Mouse (Mus musculus) midbrain, embryonic 11.5 days (tissue): ENCODE measurements around the gene Slc35d3. TPM values are rescaled to one million over a fixed set of nuclear protein-coding genes. Genes with fewer than 3 reads are reported as not detected.

Source experiments
- ATAC-seq: fragments of 200-750 bp; cut with Nextera tagmentation; 2 replicates; pipeline ENCODE4 v1.8.0; 2017; ENCODE audit warnings: moderate TSS enrichment, moderate library complexity; ENCODE audit not compliant: low FRiP score
- DNase-seq: peaks from one replicate; pipeline ENCODE4 v3.0.0; 2015; ENCODE audit warnings: low spot score; ENCODE audit errors: missing footprints
- H3K27ac ChIP-seq: fragments of 300-500 bp; sonication (generic); 2 replicates; pipeline ENCODE4 v1.5.1; 2014; ENCODE audit warnings: low read depth, low read length
- H3K27me3 ChIP-seq: fragments of 300-500 bp; sonication (generic); 2 replicates; pipeline ENCODE4 v1.6.1; 2014; ENCODE audit warnings: mild to moderate bottlenecking, low read length, moderate library complexity, mixed read lengths; ENCODE audit not compliant: control insufficient read depth, insufficient read depth
- H3K36me3 ChIP-seq: fragments of 300-500 bp; sonication (generic); 2 replicates; pipeline ENCODE4 v1.6.1; 2014; ENCODE audit warnings: mild to moderate bottlenecking, low read length, moderate library complexity, mixed read lengths; ENCODE audit not compliant: control insufficient read depth, insufficient read depth
- H3K4me1 ChIP-seq: fragments of 300-500 bp; sonication (generic); 2 replicates; pipeline ENCODE4 v1.6.1; 2014; ENCODE audit warnings: low read length; ENCODE audit not compliant: control insufficient read depth, insufficient read depth
- H3K4me2 ChIP-seq: fragments of 300-500 bp; sonication (generic); 2 replicates; pipeline ENCODE4 v1.6.1; 2014; ENCODE audit warnings: mild to moderate bottlenecking, moderate library complexity
- H3K4me3 ChIP-seq: fragments of 300-500 bp; sonication (generic); 2 replicates; pipeline ENCODE4 v1.5.1; 2014; ENCODE audit warnings: low read depth, low read length
- H3K9ac ChIP-seq: fragments of 300-500 bp; sonication (generic); 2 replicates; pipeline ENCODE4 v1.6.1; 2014; ENCODE audit warnings: low read length
- H3K9me3 ChIP-seq: fragments of 300-500 bp; sonication (generic); 2 replicates; pipeline ENCODE4 v1.6.1; 2016; ENCODE audit warnings: low read length; ENCODE audit not compliant: control insufficient read depth
- whole genome bisulfite sequencing: fragments of 180-500 bp; shearing (Covaris S2); extraction: QIAGEN DNeasy Blood & Tissue Kit; methylation state at CpG from one replicate; pipeline ENCODE4 v1.1.7; 2014; 5-methylcytosine and 5-hydroxymethylcytosine counted together
- polyA plus RNA-seq: library from polyadenylated mRNA; unstranded; fragments of >200 nt; fragmentation: Nextera tagmentation; extraction: Ambion mirVana; gene quantifications from 2 replicates; pipeline ENCODE4 v1.2.1, GENCODE M21; 2014

Slc35d3 gene
- polyA plus RNA-seq, 1 experiment from 2014 or later, result 0.63 TPM

- peaks cover 49% of the 10 kb centered on the region for H3K27me3 ChIP-seq
- WGBS, result 0% methylated on average over 32 of the region's 32 CpGs
- no peak overlapping the region for H3K27ac ChIP-seq
- no peaks in the 10 kb centered on the region for H3K36me3 ChIP-seq
- no peaks in the 10 kb centered on the region for H3K9me3 ChIP-seq
- DNase-seq (peak; percentile 95), ATAC-seq (peak; percentile 60)
- H3K4me3 ChIP-seq, result peak overlapping the region; percentile 60
- H3K9ac ChIP-seq, result peak overlapping the region; percentile 57
- peaks cover 22% of the 10 kb centered on the region for H3K4me1 ChIP-seq
- peak overlapping the region; percentile 100 for H3K4me2 ChIP-seq
These were observed 1.4 kb downstream of the Slc35d3 start for GRCm38 (mm10) chr10:19849771-19850365.

GRCm38 (mm10) chr10:19848928-19849770 lies 2.1 kb downstream of the Slc35d3 start:
- Histone ChIP-seq H3K27ac (no peak overlapping the region), H3K9ac (no peak overlapping the region), H3K4me2 (peak overlapping the region; percentile 100), H3K36me3 (no peaks in the 10 kb centered on the region), H3K27me3 (peaks cover 49% of the 10 kb centered on the region), H3K4me1 (peaks cover 22% of the 10 kb centered on the region), H3K9me3 (no peaks in the 10 kb centered on the region), H3K4me3 (peak overlapping the region; percentile 60)
- peak; percentile 85 for DNase-seq
- WGBS, result 4% methylated on average over 44 of the region's 44 CpGs
- peak; percentile 10; the same call in 1 of the 2 replicates for ATAC-seq

GRCm38 (mm10) chr10:19839836-19840235 lies 11.4 kb downstream of the Slc35d3 start:
- 94% methylated on average over 5 of the region's 5 CpGs for WGBS
- H3K36me3 ChIP-seq, result no peaks in the 10 kb centered on the region
- H3K4me2 ChIP-seq, result no peak overlapping the region
- H3K9me3 ChIP-seq, result no peaks in the 10 kb centered on the region
- H3K9ac ChIP-seq, result no peak overlapping the region
- no peak for ATAC-seq
- H3K4me3 ChIP-seq, result no peak overlapping the region
- no peaks in the 10 kb centered on the region for H3K4me1 ChIP-seq
- DNase-seq, result no peak
- no peak overlapping the region for H3K27ac ChIP-seq
- H3K27me3 ChIP-seq, result no peaks in the 10 kb centered on the region

GRCm38 (mm10) chr10:19835887-19836710 lies 15.2 kb downstream of the Slc35d3 start:
- no peak overlapping the region for H3K27ac ChIP-seq
- ATAC-seq (peak; percentile 27; the same call in 1 of the 2 replicates), DNase-seq (no peak)

GRCm38 (mm10) chr10:19834222-19834621 lies 17.0 kb downstream of the Slc35d3 start:
- DNase-seq (peak; percentile 65), ATAC-seq (no peak)
- WGBS, result 95% methylated on average over 6 of the region's 6 CpGs
- H3K27me3 ChIP-seq, result no peaks in the 10 kb centered on the region
- no peaks in the 10 kb centered on the region for H3K9me3 ChIP-seq
- H3K4me3 ChIP-seq, result no peak overlapping the region
- no peak overlapping the region for H3K4me2 ChIP-seq
- H3K9ac ChIP-seq, result no peak overlapping the region
- no peaks in the 10 kb centered on the region for H3K4me1 ChIP-seq
- no peaks in the 10 kb centered on the region for H3K36me3 ChIP-seq
- H3K27ac ChIP-seq, result no peak overlapping the region

More at GRCm38 (mm10) chr10:19835887-19836710, 15.2 kb downstream of the Slc35d3 start:
- H3K27me3 ChIP-seq, result no peaks in the 10 kb centered on the region
- no peak overlapping the region for H3K4me3 ChIP-seq
- H3K9me3 ChIP-seq, result no peaks in the 10 kb centered on the region
- 76% methylated on average over 8 of the region's 8 CpGs for WGBS
- H3K4me2 ChIP-seq, result no peak overlapping the region
- no peak overlapping the region for H3K9ac ChIP-seq
- no peaks in the 10 kb centered on the region for H3K36me3 ChIP-seq
- no peaks in the 10 kb centered on the region for H3K4me1 ChIP-seq

GRCm38 (mm10) chr10:19831072-19831849 lies 20.0 kb downstream of the Slc35d3 start:
- Histone ChIP-seq H3K36me3 (no peaks in the 10 kb centered on the region), H3K9ac (no peak overlapping the region), H3K27me3 (no peaks in the 10 kb centered on the region), H3K4me1 (no peaks in the 10 kb centered on the region), H3K4me3 (no peak overlapping the region), H3K9me3 (no peaks in the 10 kb centered on the region), H3K4me2 (no peak overlapping the region), H3K27ac (no peak overlapping the region)
- ATAC-seq (no peak), DNase-seq (no peak)
- 85% methylated on average over 5 of the region's 5 CpGs for WGBS

- WGBS, result 40% methylated on average over 3 of the region's 3 CpGs
- Histone ChIP-seq H3K9me3 (no peaks in the 10 kb centered on the region), H3K4me1 (no peaks in the 10 kb centered on the region), H3K9ac (no peak overlapping the region), H3K4me2 (no peak overlapping the region), H3K4me3 (no peak overlapping the region), H3K27ac (no peak overlapping the region), H3K36me3 (no peaks in the 10 kb centered on the region), H3K27me3 (no peaks in the 10 kb centered on the region)
- ATAC-seq (no peak), DNase-seq (no peak)
These were observed 30.3 kb downstream of the Slc35d3 start for GRCm38 (mm10) chr10:19820986-19821385.

GRCm38 (mm10) chr10:19818723-19819355 lies 32.4 kb downstream of the Slc35d3 start:
- WGBS, result 68% methylated on average over 16 of the region's 16 CpGs
- Histone ChIP-seq H3K4me3 (no peak overlapping the region), H3K4me2 (no peak overlapping the region), H3K4me1 (no peaks in the 10 kb centered on the region), H3K27me3 (no peaks in the 10 kb centered on the region), H3K9ac (no peak overlapping the region), H3K27ac (no peak overlapping the region), H3K9me3 (no peaks in the 10 kb centered on the region), H3K36me3 (no peaks in the 10 kb centered on the region)
- no peak for DNase-seq
- no peak for ATAC-seq
